Mouse (Mus musculus) MEL (cell line): ENCODE results near the gene Tbx19. TPM values are rescaled to one million over a fixed set of nuclear protein-coding genes. Genes with fewer than 3 reads are reported as not detected.

Experiments used
- DNase-seq: peaks from one replicate; pipeline ENCODE4 v3.0.0; 2011; ENCODE audit warnings: low read depth, low spot score
- H3K27ac ChIP-seq: 2 replicates; pipeline ENCODE4 v1.5.1; 2012; ENCODE audit warnings: low read depth, mild to moderate bottlenecking, control low read depth, low read length, moderate library complexity; ENCODE audit not compliant: control insufficient read depth
- H3K27me3 ChIP-seq, 2 experiments: fragments of 150-350 bp in 1 of 2; sonication (generic) in 1 of 2; 2 replicates each; pipeline ENCODE4 v1.6.1; 2012; ENCODE audit warnings: low read length in 2 of 2, mild to moderate bottlenecking in 2 of 2, improper control_type of control experiment in 1 of 2, moderate library complexity in 1 of 2; ENCODE audit not compliant: insufficient read depth in 2 of 2, control insufficient read depth in 1 of 2
- H3K36me3 ChIP-seq, 2 experiments: 2 replicates each; pipeline ENCODE4 v1.6.1; 2012 to 2014; ENCODE audit warnings: low read length in 2 of 2, improper control_type of control experiment in 1 of 2, inconsistent platforms in 1 of 2, mild to moderate bottlenecking in 1 of 2; ENCODE audit not compliant: insufficient read depth in 2 of 2, control insufficient read depth in 1 of 2
- H3K4me1 ChIP-seq, 2 experiments: fragments of 150-350 bp in 1 of 2; sonication (generic) in 1 of 2; 2 replicates each; pipeline ENCODE4 v1.6.1; 2012; ENCODE audit warnings: low read length in 2 of 2, improper control_type of control experiment in 1 of 2, mild to moderate bottlenecking in 1 of 2; ENCODE audit not compliant: insufficient read depth in 2 of 2, control insufficient read depth in 1 of 2
- H3K4me3 ChIP-seq, 2 experiments: fragments of 150-350 bp in 1 of 2; sonication (generic) in 1 of 2; 2 replicates each; pipeline ENCODE4 v1.5.1; 2012; ENCODE audit warnings: low read depth in 2 of 2, low read length in 2 of 2, mild to moderate bottlenecking in 2 of 2, moderate library complexity in 2 of 2, control low read depth in 1 of 2, improper control_type of control experiment in 1 of 2; ENCODE audit not compliant: control insufficient read depth in 1 of 2, insufficient read depth in 1 of 2
- H3K79me2 ChIP-seq: 2 replicates; pipeline ENCODE4 v1.6.1; 2012; ENCODE audit warnings: mild to moderate bottlenecking, low read length, moderate library complexity; ENCODE audit not compliant: control insufficient read depth, poor library complexity, insufficient read depth
- H3K9ac ChIP-seq: 2 replicates; pipeline ENCODE4 v1.6.1; 2012; ENCODE audit warnings: low read depth, mild to moderate bottlenecking, control low read depth, low read length, moderate library complexity; ENCODE audit not compliant: control insufficient read depth, poor library complexity, severe bottlenecking
- H3K9me3 ChIP-seq: fragments of 150-350 bp; sonication (generic); replicated peaks from 2 replicates; pipeline ENCODE4 v1.6.1; 2012; ENCODE audit warnings: mild to moderate bottlenecking, low read length, improper control_type of control experiment, moderate library complexity; ENCODE audit not compliant: insufficient read depth
- CHD2 ChIP-seq: IDR thresholded peaks from 2 replicates; pipeline ENCODE4 v1.6.1; 2011; ENCODE audit warnings: low read length, improper control_type of control experiment
- ELF1 ChIP-seq: IDR thresholded peaks from 2 replicates; pipeline ENCODE4 v1.6.1; 2014; ENCODE audit warnings: low read depth, mild to moderate bottlenecking, inconsistent platforms, low read length, improper control_type of control experiment, moderate library complexity
- EP300 ChIP-seq, 2 experiments: IDR thresholded peaks; 2 replicates each; pipeline ENCODE4 v1.6.1; 2011; ENCODE audit warnings: improper control_type of control experiment in 2 of 2, low read length in 2 of 2, low read depth in 1 of 2, mild to moderate bottlenecking in 1 of 2
- ETS1 ChIP-seq: IDR thresholded peaks from 2 replicates; pipeline ENCODE4 v1.6.1; 2012; ENCODE audit warnings: low read depth, mild to moderate bottlenecking, inconsistent platforms, low read length, improper control_type of control experiment, moderate library complexity
- HCFC1 ChIP-seq: IDR thresholded peaks from 2 replicates; pipeline ENCODE4 v1.6.1; 2012; ENCODE audit warnings: low read depth, mild to moderate bottlenecking, inconsistent platforms, low read length, improper control_type of control experiment, moderate library complexity
- MXI1 ChIP-seq: IDR thresholded peaks from 2 replicates; pipeline ENCODE4 v1.6.1; 2011; ENCODE audit warnings: mild to moderate bottlenecking, low read depth, low read length, improper control_type of control experiment
- MYB ChIP-seq: IDR thresholded peaks from 2 replicates; pipeline ENCODE4 v1.6.1; 2011; ENCODE audit warnings: mild to moderate bottlenecking, low read depth, low read length, improper control_type of control experiment
- NELFE ChIP-seq: IDR thresholded peaks from 2 replicates; pipeline ENCODE4 v1.6.1; 2011; ENCODE audit warnings: low read depth, low read length, improper control_type of control experiment
- NRF1 ChIP-seq: IDR thresholded peaks from 2 replicates; pipeline ENCODE4 v1.6.1; 2014; ENCODE audit warnings: low read depth, mild to moderate bottlenecking, inconsistent platforms, low read length, improper control_type of control experiment, moderate library complexity; ENCODE audit not compliant: poor library complexity, insufficient read depth, severe bottlenecking
- POLR2A ChIP-seq, 2 experiments: IDR thresholded peaks; 2 replicates each; pipeline ENCODE4 v1.6.1; 2011 to 2012; ENCODE audit warnings: low read length in 2 of 2, mild to moderate bottlenecking in 2 of 2, control low read depth in 1 of 2, improper control_type of control experiment in 1 of 2, low read depth in 1 of 2, moderate library complexity in 1 of 2; ENCODE audit not compliant: control insufficient read depth in 1 of 2, insufficient read depth in 1 of 2, poor library complexity in 1 of 2
- POLR2AphosphoS2 ChIP-seq: IDR thresholded peaks from 2 replicates; pipeline ENCODE4 v1.6.1; 2011; ENCODE audit warnings: low read length, improper control_type of control experiment
- SIN3A ChIP-seq: IDR thresholded peaks from 2 replicates; pipeline ENCODE4 v1.6.1; 2012; ENCODE audit warnings: low read length, improper control_type of control experiment, inconsistent platforms
- TAL1 ChIP-seq: IDR thresholded peaks from 2 replicates; pipeline ENCODE4 v1.6.1; 2012; ENCODE audit warnings: mild to moderate bottlenecking, inconsistent platforms, low read length, moderate library complexity, mixed read lengths
- TBP ChIP-seq: IDR thresholded peaks from 2 replicates; pipeline ENCODE4 v1.8.0; 2011; ENCODE audit warnings: low read depth, low read length, improper control_type of control experiment
- UBTF ChIP-seq: IDR thresholded peaks from 2 replicates; pipeline ENCODE4 v1.6.1; 2012; ENCODE audit warnings: low read depth, mild to moderate bottlenecking, inconsistent platforms, low read length, improper control_type of control experiment, moderate library complexity, borderline replicate concordance; ENCODE audit not compliant: insufficient read depth
- USF1 ChIP-seq: IDR thresholded peaks from 2 replicates; pipeline ENCODE4 v1.6.1; 2014; ENCODE audit warnings: low read depth, mild to moderate bottlenecking, inconsistent platforms, low read length, improper control_type of control experiment, moderate library complexity
- USF2 ChIP-seq, 2 experiments: IDR thresholded peaks; 2 replicates each; pipeline ENCODE4 v1.6.1; 2011 to 2012; ENCODE audit warnings: improper control_type of control experiment in 2 of 2, low read length in 2 of 2, borderline replicate concordance in 1 of 2, inconsistent platforms in 1 of 2, low read depth in 1 of 2, mild to moderate bottlenecking in 1 of 2; ENCODE audit not compliant: insufficient read depth in 1 of 2
- ZKSCAN1 ChIP-seq: IDR thresholded peaks from 2 replicates; pipeline ENCODE4 v1.6.1; 2012; ENCODE audit warnings: low read depth, mild to moderate bottlenecking, inconsistent platforms, low read length, improper control_type of control experiment, moderate library complexity
- polyA plus RNA-seq, 2 experiments: library from polyadenylated mRNA; stranded (reverse) in 1 of 2; unstranded in 1 of 2; fragments of >175 nt in 1 of 2; fragments of >200 nt in 1 of 2; gene quantifications; 2 replicates each; pipeline versions ENCODE4 v1.2.1 to v1.2.4; 2012; ENCODE audit warnings: low replicate concordance in 2 of 2, low read depth in 1 of 2; ENCODE audit not compliant: insufficient read length in 2 of 2, insufficient read depth in 1 of 2, missing spikeins in 1 of 2
- total RNA-seq: library from RNA; depleted of rRNA; stranded (reverse); fragments of 300-350 nt; gene quantifications from 2 replicates; pipeline ENCODE4 v1.2.3, GENCODE M21; 2012; rRNA removed

Tbx19 gene
- total and polyA plus RNA-seq, 3 experiments, result 0.19 TPM; not detected in 2

- Histone ChIP-seq H3K79me2 (no peaks in the 10 kb centered on the region), H3K27ac (no peak overlapping the region), H3K9me3 (no peaks in the 10 kb centered on the region), H3K27me3 (no peaks in the 10 kb centered on the region), H3K4me1 (no peaks in the 10 kb centered on the region), H3K4me3 (no peak overlapping the region), H3K36me3 (no peaks in the 10 kb centered on the region), H3K9ac (no peak overlapping the region)
- TF ChIP-seq ETS1, result no peak
- TF ChIP-seq EP300 (IDR thresholded peaks at IDR 0.05; ENCODE audit: low read depth in 1 of 2, low read length in 2 of 2), result no peak
- no peak for TF ChIP-seq UBTF
- TF ChIP-seq POLR2AphosphoS2, result no peak
- no peak for TF ChIP-seq CHD2
- TF ChIP-seq ZKSCAN1, result no peak
- no peak for TF ChIP-seq USF2 (IDR thresholded peaks at IDR 0.05; ENCODE audit: borderline replicate concordance in 1 of 2, insufficient read depth in 1 of 2, low read depth in 1 of 2, low read length in 2 of 2)
- no peak for TF ChIP-seq HCFC1
- no peak for TF ChIP-seq MXI1
- TF ChIP-seq MYB, result no peak
- TF ChIP-seq ELF1, result no peak
- no peak for TF ChIP-seq TBP
- TF ChIP-seq USF1, result no peak
- TF ChIP-seq SIN3A, result no peak
- no peak for TF ChIP-seq NRF1
- TF ChIP-seq POLR2A (IDR thresholded peaks at IDR 0.05; ENCODE audit: control insufficient read depth in 1 of 2, insufficient read depth in 1 of 2, low read depth in 1 of 2, low read length in 2 of 2, poor library complexity in 1 of 2), result no peak
- TF ChIP-seq TAL1, result no peak
- no peak for TF ChIP-seq NELFE
- no peak for DNase-seq
Observed at GRCm38 (mm10) chr1:165089556-165089955, 71.0 kb downstream of the Tbx19 start.

Other genes starting within 250 kb of the Tbx19 start
- not detected in 2 replicates for gene Xcl1, start 225.2 kb downstream of the Tbx19 start, total RNA-seq
- not detected for gene Xcl1, start 225.2 kb downstream of the Tbx19 start, polyA plus RNA-seq
- 4.0 and 4.4 TPM in 2 replicates for gene Sft2d2, start 33.7 kb upstream of the Tbx19 start, total RNA-seq
- gene Sft2d2, start 33.7 kb upstream of the Tbx19 start, polyA plus RNA-seq, result 1 to 10 TPM in 1 of 2 experiments, not detected in 1; 8.9 TPM
- 47.1 and 50.6 TPM in 2 replicates for gene Tiprl, start 76.2 kb upstream of the Tbx19 start, total RNA-seq
- 100 to 1,000 TPM in 1 of 2 experiments, 10 to 100 TPM in 1; 51.4 to 293 TPM for gene Tiprl, start 76.2 kb upstream of the Tbx19 start, polyA plus RNA-seq
- gene Gpr161, start 135.0 kb upstream of the Tbx19 start, total RNA-seq, result 0.08 and 0.10 TPM in 2 replicates
- under 1 TPM in 1 of 2 experiments, not detected in 1; 0.97 TPM for gene Gpr161, start 135.0 kb upstream of the Tbx19 start, polyA plus RNA-seq